Mouse (Mus musculus) lung, postnatal 0 days (tissue): ENCODE data around the gene Tspan9.
A peak's percentile ranks its signal among the peaks of the same experiment; 100 is the strongest.

Experiments used
- CTCF ChIP-seq: IDR thresholded peaks from 2 replicates; pipeline ENCODE4 v1.5.1; 2016; ENCODE audit warnings: antibody characterized with exemption, mild to moderate bottlenecking
- EP300 ChIP-seq: IDR thresholded peaks from 2 replicates; pipeline ENCODE4 v1.6.1; 2016; ENCODE audit warnings: antibody characterized with exemption, mild to moderate bottlenecking, control low read depth

DNA sequence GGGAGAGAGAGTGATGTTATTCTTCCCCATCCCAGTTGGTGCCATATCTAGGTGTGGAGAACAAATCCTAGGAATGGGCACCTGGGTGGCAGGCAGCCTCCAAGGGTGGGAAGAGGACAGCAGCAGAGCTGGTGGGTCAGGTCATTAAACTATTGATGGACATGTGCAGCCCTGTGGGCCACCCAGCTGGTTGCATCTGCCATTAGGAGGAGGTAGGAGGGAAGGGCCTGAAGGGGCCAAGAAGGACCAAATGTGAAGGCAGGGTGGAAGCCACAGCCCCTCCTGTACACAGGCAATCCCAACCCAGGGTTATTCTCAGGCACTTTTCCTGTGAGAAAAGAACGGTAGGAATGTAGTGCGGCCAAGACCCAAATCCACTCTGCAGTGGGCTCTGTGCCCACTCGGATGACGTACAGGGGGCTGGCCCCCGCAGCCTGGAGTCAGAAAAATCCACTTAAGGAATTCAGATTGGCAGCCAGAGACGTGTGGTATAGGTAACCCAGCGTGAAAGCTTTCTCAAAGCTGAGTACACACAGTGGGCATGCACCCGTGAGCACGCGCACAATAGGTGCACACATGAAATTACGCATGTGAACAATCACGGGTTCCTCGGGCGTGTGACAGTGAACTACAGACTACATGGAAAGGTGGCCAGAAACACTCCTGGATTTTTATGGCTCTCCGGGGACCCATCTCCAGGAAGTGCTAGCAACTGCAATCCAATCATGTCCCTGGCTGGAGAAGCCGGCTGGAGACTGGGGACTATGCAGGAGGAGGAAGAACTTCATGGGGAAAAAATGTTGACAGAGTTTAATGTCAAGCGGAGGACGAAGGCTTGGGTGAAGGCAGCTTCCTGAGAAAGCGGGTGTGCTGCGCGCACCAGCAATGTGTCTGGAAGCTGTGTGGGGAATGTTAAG, 67.0 kb downstream of the Tspan9 start:
- no peak for TF ChIP-seq CTCF
- TF ChIP-seq EP300: peak; percentile 45; the same call in 1 of the 2 replicates
